Mouse (Mus musculus) hindbrain, embryonic 15.5 days (tissue): ENCODE data around the gene Brip1. TPM values are rescaled to one million over a fixed set of nuclear protein-coding genes. Genes with fewer than 3 reads are reported as not detected.

Source experiments
- ATAC-seq: fragments of 200-750 bp; cut with Nextera tagmentation; 2 replicates; pipeline ENCODE4 v1.8.0; 2017; ENCODE audit warnings: low read depth, moderate number of reproducible peaks, moderate TSS enrichment; ENCODE audit not compliant: low FRiP score
- H3K27ac ChIP-seq: fragments of 300-500 bp; sonication (generic); replicated peaks from 2 replicates; pipeline ENCODE4 v1.5.1; 2015; ENCODE audit warnings: mild to moderate bottlenecking, inconsistent platforms
- H3K27me3 ChIP-seq: fragments of 300-500 bp; sonication (generic); 2 replicates; pipeline ENCODE4 v1.6.1; 2015; ENCODE audit warnings: control low read depth, inconsistent platforms
- H3K36me3 ChIP-seq: fragments of 300-500 bp; sonication (generic); 2 replicates; pipeline ENCODE4 v1.6.1; 2015; ENCODE audit warnings: control low read depth, inconsistent platforms
- H3K4me1 ChIP-seq: fragments of 300-500 bp; sonication (generic); replicated peaks from 2 replicates; pipeline ENCODE4 v1.6.1; 2015; ENCODE audit warnings: control low read depth, inconsistent platforms
- H3K4me2 ChIP-seq: fragments of 300-500 bp; sonication (generic); 2 replicates; pipeline ENCODE4 v1.6.1; 2015; ENCODE audit warnings: moderate library complexity, mild to moderate bottlenecking, inconsistent platforms
- H3K4me3 ChIP-seq: fragments of 300-500 bp; sonication (generic); 2 replicates; pipeline ENCODE4 v1.5.1; 2015; ENCODE audit warnings: mild to moderate bottlenecking, inconsistent platforms
- H3K9ac ChIP-seq: fragments of 300-500 bp; sonication (generic); 2 replicates; pipeline ENCODE4 v1.6.1; 2015; ENCODE audit warnings: inconsistent platforms
- H3K9me3 ChIP-seq: fragments of 300-500 bp; sonication (generic); 2 replicates; pipeline ENCODE4 v1.6.1; 2016; ENCODE audit warnings: control low read depth, inconsistent platforms
- WGBS: fragments of 180-500 bp; shearing (Covaris S2); methylation state at CpG from one replicate; pipeline ENCODE4 v1.1.7; 2015; 5-methylcytosine and 5-hydroxymethylcytosine counted together
- polyA plus RNA-seq: library from polyadenylated mRNA; unstranded; fragments of >200 nt; fragmentation: Nextera tagmentation; extraction: Ambion mirVana; gene quantifications from 2 replicates; pipeline ENCODE4 v1.2.1, GENCODE M21; 2015

Gene Brip1
- 2.3 and 2.6 TPM in 2 replicates for polyA plus RNA-seq

GRCm38 (mm10) chr11:86201037-86201786 is at the start of gene Brip1:
Brip1 (minus strand) TSS chr11:86201193.
- H3K4me1 ChIP-seq: peaks cover 17% of the 10 kb centered on the region
- peak within 1 kb of the TSS; percentile 92 for H3K4me2 ChIP-seq
- WGBS: under 1% methylated on average over 60 of the region's 60 CpGs
- H3K4me3 ChIP-seq: peak within 1 kb of the TSS; percentile 91
- no peaks in the 10 kb centered on the region for H3K27me3 ChIP-seq
- no peaks in the 10 kb centered on the region for H3K9me3 ChIP-seq
- H3K27ac ChIP-seq: peak within 1 kb of the TSS; percentile 77
- peak; percentile 99 for ATAC-seq
- H3K9ac ChIP-seq: peak within 1 kb of the TSS; percentile 78
- peaks cover 26% of the 10 kb centered on the region for H3K36me3 ChIP-seq

GRCm38 (mm10) chr11:86232446-86232845 is 31.5 kb upstream of the Brip1 start:
- Histone ChIP-seq H3K9me3 (no peaks in the 10 kb centered on the region), H3K27ac (no peak overlapping the region), H3K4me3 (no peak overlapping the region), H3K9ac (no peak overlapping the region), H3K27me3 (no peaks in the 10 kb centered on the region), H3K36me3 (peaks cover 57% of the 10 kb centered on the region), H3K4me2 (no peak overlapping the region), H3K4me1 (no peaks in the 10 kb centered on the region)
- no peak for ATAC-seq
- WGBS: 92% methylated on average over 4 of the region's 4 CpGs

GRCm38 (mm10) chr11:86231781-86232350 is 30.9 kb upstream of the Brip1 start:
- Histone ChIP-seq H3K4me2 (no peak overlapping the region), H3K9ac (no peak overlapping the region), H3K9me3 (no peaks in the 10 kb centered on the region), H3K27ac (no peak overlapping the region), H3K4me3 (no peak overlapping the region), H3K36me3 (peaks cover 63% of the 10 kb centered on the region), H3K4me1 (no peaks in the 10 kb centered on the region), H3K27me3 (no peaks in the 10 kb centered on the region)
- no peak for ATAC-seq
- WGBS: 96% methylated on average over 13 of the region's 13 CpGs

GRCm38 (mm10) chr11:86226646-86227180 is 25.7 kb upstream of the Brip1 start:
- peaks cover 65% of the 10 kb centered on the region for H3K36me3 ChIP-seq
- H3K27ac ChIP-seq: no peak overlapping the region
- no peaks in the 10 kb centered on the region for H3K4me1 ChIP-seq
- H3K9ac ChIP-seq: no peak overlapping the region
- WGBS: 89% methylated on average over 8 of the region's 8 CpGs
- ATAC-seq: no peak
- no peaks in the 10 kb centered on the region for H3K27me3 ChIP-seq
- no peaks in the 10 kb centered on the region for H3K9me3 ChIP-seq
- H3K4me3 ChIP-seq: no peak overlapping the region
- H3K4me2 ChIP-seq: no peak overlapping the region

- H3K27ac ChIP-seq: no peak overlapping the region
- no peak overlapping the region for H3K4me2 ChIP-seq
- WGBS: 88% methylated on average over 4 of the region's 4 CpGs
- no peaks in the 10 kb centered on the region for H3K9me3 ChIP-seq
- no peak overlapping the region for H3K4me3 ChIP-seq
- H3K36me3 ChIP-seq: peaks cover 61% of the 10 kb centered on the region
- no peaks in the 10 kb centered on the region for H3K27me3 ChIP-seq
- no peak for ATAC-seq
- no peaks in the 10 kb centered on the region for H3K4me1 ChIP-seq
- no peak overlapping the region for H3K9ac ChIP-seq
These were observed 24.8 kb upstream of the Brip1 start for GRCm38 (mm10) chr11:86225761-86226160.

- Histone ChIP-seq H3K27me3 (no peaks in the 10 kb centered on the region), H3K4me1 (no peaks in the 10 kb centered on the region), H3K36me3 (peaks cover 46% of the 10 kb centered on the region), H3K27ac (no peak overlapping the region), H3K9ac (no peak overlapping the region), H3K9me3 (no peaks in the 10 kb centered on the region), H3K4me3 (no peak overlapping the region), H3K4me2 (no peak overlapping the region)
- ATAC-seq: no peak
- WGBS: 62% methylated on average over 1 of the region's 1 CpGs
These were observed 10.8 kb upstream of the Brip1 start for GRCm38 (mm10) chr11:86211803-86212202.

- ATAC-seq: no peak
- Histone ChIP-seq H3K4me1 (no peaks in the 10 kb centered on the region), H3K4me2 (no peak overlapping the region), H3K4me3 (no peak overlapping the region), H3K9me3 (no peaks in the 10 kb centered on the region), H3K36me3 (peaks cover 59% of the 10 kb centered on the region), H3K27ac (no peak overlapping the region), H3K9ac (no peak overlapping the region), H3K27me3 (no peaks in the 10 kb centered on the region)
- WGBS: 93% methylated on average over 2 of the region's 2 CpGs
These were observed 8.1 kb upstream of the Brip1 start for GRCm38 (mm10) chr11:86209123-86209522.

GRCm38 (mm10) chr11:86205876-86206275 is 4.9 kb upstream of the Brip1 start:
- WGBS: over 99% methylated on average over 4 of the region's 4 CpGs
- Histone ChIP-seq H3K9me3 (no peaks in the 10 kb centered on the region), H3K36me3 (peaks cover 45% of the 10 kb centered on the region), H3K4me3 (no peak overlapping the region), H3K4me2 (no peak overlapping the region), H3K27ac (no peak overlapping the region), H3K9ac (no peak overlapping the region), H3K27me3 (no peaks in the 10 kb centered on the region), H3K4me1 (peaks cover 12% of the 10 kb centered on the region)
- no peak for ATAC-seq

- Histone ChIP-seq H3K27me3 (no peaks in the 10 kb centered on the region), H3K36me3 (peaks cover 45% of the 10 kb centered on the region), H3K27ac (no peak overlapping the region), H3K4me1 (peaks cover 16% of the 10 kb centered on the region), H3K4me3 (no peak overlapping the region), H3K4me2 (no peak overlapping the region), H3K9ac (no peak overlapping the region), H3K9me3 (no peaks in the 10 kb centered on the region)
- ATAC-seq: no peak
- WGBS: 99% methylated on average over 5 of the region's 5 CpGs
These were observed 4.0 kb upstream of the Brip1 start for GRCm38 (mm10) chr11:86205031-86205430.

- WGBS: 50% methylated on average over 16 of the region's 16 CpGs
These were observed 1.1 kb upstream of the Brip1 start for GRCm38 (mm10) chr11:86201901-86202675.

GRCm38 (mm10) chr11:86200460-86201021 is 452 bp downstream of the Brip1 start:
- 1% methylated on average over 21 of the region's 21 CpGs for WGBS
- H3K4me3 ChIP-seq: peak overlapping the region; percentile 91
- H3K9me3 ChIP-seq: no peaks in the 10 kb centered on the region
- H3K27me3 ChIP-seq: no peaks in the 10 kb centered on the region
- peak overlapping the region; percentile 43 for H3K9ac ChIP-seq
- ATAC-seq: peak; percentile 80
- H3K27ac ChIP-seq: peak overlapping the region; percentile 59; the same call in 1 of the 2 replicates
- H3K4me2 ChIP-seq: peak overlapping the region; percentile 92
- peaks cover 19% of the 10 kb centered on the region for H3K36me3 ChIP-seq
- peaks cover 17% of the 10 kb centered on the region for H3K4me1 ChIP-seq

More at GRCm38 (mm10) chr11:86201901-86202675, 1.1 kb upstream of the Brip1 start:
- Histone ChIP-seq H3K4me2 (peak overlapping the region; percentile 92), H3K27ac (peak overlapping the region; percentile 77), H3K9ac (peak overlapping the region; percentile 78), H3K27me3 (no peaks in the 10 kb centered on the region), H3K9me3 (no peaks in the 10 kb centered on the region), H3K4me1 (peaks cover 17% of the 10 kb centered on the region), H3K4me3 (peak overlapping the region; percentile 91), H3K36me3 (peaks cover 35% of the 10 kb centered on the region)
- ATAC-seq: no peak
